Mouse (Mus musculus): ENCODE measurements around the gene Txnrd2. TPM values are rescaled to one million over a fixed set of nuclear protein-coding genes. Genes with fewer than 3 reads are reported as not detected.

The Txnrd2 gene
- total and polyA plus RNA-seq, 3 experiments: 14.6 to 24.1 (median 22.0) TPM

- TF ChIP-seq ELF1 (IDR thresholded peaks at IDR 0.05; ENCODE audit: low read depth, low read length) (peak; percentile 33; the same call in 1 of the 2 replicates), SIN3A (IDR thresholded peaks at IDR 0.05; ENCODE audit: low read length) (0 out of 2 replicates have a peak, but pooled peaks have one; percentile 16), ZKSCAN1 (IDR thresholded peaks at IDR 0.05; ENCODE audit: borderline replicate concordance, low read depth, low read length) (no peak), POLR2A (IDR thresholded peaks at IDR 0.05; ENCODE audit: low read depth, low read length) (no peak; the same call in 1 of the 2 replicates), MEF2A (IDR thresholded peaks at IDR 0.05; ENCODE audit: borderline replicate concordance, low read depth, low read length) (no peak), JUN (IDR thresholded peaks at IDR 0.05; ENCODE audit: insufficient read depth, low read depth, low read length) (no peak), CHD2 (IDR thresholded peaks at IDR 0.05; ENCODE audit: low read length) (no peak), PAX5 (IDR thresholded peaks at IDR 0.05; ENCODE audit: low read length) (no peak), UBTF (IDR thresholded peaks at IDR 0.05; ENCODE audit: low read depth, low read length) (no peak)
These were observed 1.7 kb upstream of the Txnrd2 start (continued) for GRCm38 (mm10) chr16:18424364-18425045.

- TF ChIP-seq NRF1 (IDR thresholded peaks at IDR 0.05; ENCODE audit: low read depth, low read length): 0 out of 2 replicates have a peak, but pooled peaks have one; percentile 13
- TF ChIP-seq POLR2A (IDR thresholded peaks at IDR 0.05; ENCODE audit: low read depth, low read length): no peak
- no peak for TF ChIP-seq IRF4 (IDR thresholded peaks at IDR 0.05; ENCODE audit: low read depth, low read length)
- peak overlapping the region; percentile 57; the same call in 1 of the 2 replicates for H3K27ac ChIP-seq (ENCODE audit: insufficient read depth, low read depth)
- dilution Hi-C loops (cut with MboI; ENCODE audit: extremely low pct_ligation_motif_present, extremely low pct_unique_long_range_greater_than_20kb, low sequenced_read_pairs) (no loop called here), in situ Hi-C loops (cut with MboI; ENCODE audit: low pct_ligation_motif_present, low pct_unique_long_range_greater_than_20kb, low sequenced_read_pairs) (no loop called here)
- peaks cover 16 to 48% of the 10 kb centered on the region in 2 experiments for H3K4me1 ChIP-seq (ENCODE audit: control insufficient read depth in 1 of 2, insufficient read depth in 2 of 2)
- H3K4me2 ChIP-seq (ENCODE audit: insufficient read depth, low read depth, poor library complexity, severe bottlenecking): peak overlapping the region; percentile 82
- peak overlapping the region; percentile 84 for H3K9ac ChIP-seq (ENCODE audit: insufficient read depth, low read depth)
- H3K36me3 ChIP-seq (replicated peaks in 1 of 2; ENCODE audit: control insufficient read depth in 1 of 2, insufficient read depth in 1 of 2, low read length in 1 of 2): peaks cover 3 to 55% of the 10 kb centered on the region in 2 experiments
- peak; percentile 33 for DNase-seq (ENCODE audit: extremely low read depth)
- H3K4me3 ChIP-seq (replicated peaks in 1 of 3; ENCODE audit: low read depth in 2 of 3, low read length in 2 of 3, poor library complexity in 1 of 3): peak overlapping the region; percentile 78 to 96 (median 96)
- H3K9me3 ChIP-seq (replicated peaks; ENCODE audit: low read length): no peaks in the 10 kb centered on the region
- peaks cover 6% of the 10 kb centered on the region for H3K79me2 ChIP-seq (replicated peaks; ENCODE audit: control insufficient read depth, extremely low read depth, insufficient read depth, poor library complexity, severe bottlenecking)
- H3K27me3 ChIP-seq (replicated peaks): no peaks in the 10 kb centered on the region
These were observed 539 bp upstream of the Txnrd2 start for GRCm38 (mm10) chr16:18425475-18426214.

DNA sequence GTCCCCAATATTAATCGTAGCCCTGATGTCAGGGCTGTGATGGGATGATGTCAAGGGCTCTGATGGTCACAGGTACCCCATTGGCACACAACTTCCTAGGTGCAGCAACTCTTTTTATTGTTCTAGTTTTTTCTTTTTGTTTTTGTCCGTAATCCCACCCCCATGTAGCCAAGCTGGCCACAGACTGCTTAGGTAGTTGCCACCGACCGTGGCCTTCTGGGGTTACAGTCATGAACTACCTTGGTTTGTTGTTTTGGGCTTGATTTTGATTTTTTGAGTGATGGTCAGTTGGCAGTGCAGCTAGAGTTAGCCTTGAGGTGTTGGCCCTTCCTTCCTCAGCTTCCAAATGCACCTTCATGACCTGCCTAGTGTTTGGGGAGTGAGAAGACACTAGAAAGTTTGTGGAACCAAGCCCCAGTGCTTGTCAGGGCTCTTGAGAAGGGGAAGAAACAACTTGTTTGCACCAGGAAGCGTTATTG lies 657 bp downstream of the Txnrd2 start, which contains the start of gene Comt:
Gene Comt, minus strand, starts transcription at position 51 of the 479 bp plus-strand sequence.
- Histone ChIP-seq H3K27ac (ENCODE audit: insufficient read depth, low read depth) (peak within 1 kb of the TSS; percentile 57), H3K27me3 (replicated peaks) (no peaks in the 10 kb centered on the region), H3K4me3 (replicated peaks in 1 of 3; ENCODE audit: low read depth in 2 of 3, low read length in 2 of 3, poor library complexity in 1 of 3) (peak within 1 kb of the TSS; percentile 78 to 96 (median 96)), H3K4me2 (ENCODE audit: insufficient read depth, low read depth, poor library complexity, severe bottlenecking) (peak within 1 kb of the TSS; percentile 82), H3K9me3 (replicated peaks; ENCODE audit: low read length) (no peaks in the 10 kb centered on the region), H3K36me3 (replicated peaks in 1 of 2; ENCODE audit: control insufficient read depth in 1 of 2, insufficient read depth in 1 of 2, low read length in 1 of 2) (peaks cover 3 to 51% of the 10 kb centered on the region in 2 experiments), H3K9ac (ENCODE audit: insufficient read depth, low read depth) (peak within 1 kb of the TSS; percentile 84), H3K79me2 (replicated peaks; ENCODE audit: control insufficient read depth, extremely low read depth, insufficient read depth, poor library complexity, severe bottlenecking) (peaks cover 6% of the 10 kb centered on the region), H3K4me1 (ENCODE audit: control insufficient read depth in 1 of 2, insufficient read depth in 2 of 2) (peaks cover 16 to 44% of the 10 kb centered on the region in 2 experiments)
- TF ChIP-seq SIN3A (IDR thresholded peaks at IDR 0.05; ENCODE audit: low read length) (no peak), UBTF (IDR thresholded peaks at IDR 0.05; ENCODE audit: low read depth, low read length) (no peak), NELFE (IDR thresholded peaks at IDR 0.05; ENCODE audit: low read depth, low read length) (no peak), PAX5 (IDR thresholded peaks at IDR 0.05; ENCODE audit: low read length) (no peak), SMC3 (IDR thresholded peaks at IDR 0.05; ENCODE audit: low read depth, low read length) (no peak), KAT2A (IDR thresholded peaks at IDR 0.05; ENCODE audit: insufficient replicate concordance, low read length) (no peak), MAFK (IDR thresholded peaks at IDR 0.05; ENCODE audit: insufficient replicate concordance, low read length) (no peak), MXI1 (IDR thresholded peaks at IDR 0.05; ENCODE audit: low read depth, low read length) (no peak), ETS1 (conservative IDR thresholded peaks at IDR 0.05; ENCODE audit: low read depth, low read length) (no peak)
- no peak for DNase-seq (ENCODE audit: extremely low read depth)
- dilution Hi-C loops (cut with MboI; ENCODE audit: extremely low pct_ligation_motif_present, extremely low pct_unique_long_range_greater_than_20kb, low sequenced_read_pairs): no loop called here
- in situ Hi-C loops (cut with MboI; ENCODE audit: low pct_ligation_motif_present, low pct_unique_long_range_greater_than_20kb, low sequenced_read_pairs): no loop called here
